Mouse (Mus musculus) liver, embryonic 15.5 days (tissue): ENCODE results near the gene Hmgn2. TPM values are rescaled to one million over a fixed set of nuclear protein-coding genes. Genes with fewer than 3 reads are reported as not detected.
A peak's percentile ranks its signal among the peaks of the same experiment; 100 is the strongest.
"Not testable (repeated sequence)": the region's sequence is repeated elsewhere in the genome, so short reads cannot be mapped to it uniquely, and the experiment has no call there.

ENCODE experiments used
- ATAC-seq: fragments of 200-750 bp; cut with Nextera tagmentation; 2 replicates; pipeline ENCODE4 v1.8.0; 2017; ENCODE audit warnings: moderate number of reproducible peaks, mild to moderate bottlenecking, moderate library complexity; ENCODE audit not compliant: insufficient read depth
- H3K27ac ChIP-seq: fragments of 300-500 bp; sonication (generic); replicated peaks from 2 replicates; pipeline ENCODE4 v1.5.1; 2015; ENCODE audit warnings: mild to moderate bottlenecking, inconsistent platforms
- H3K27me3 ChIP-seq: fragments of 300-500 bp; sonication (generic); 2 replicates; pipeline ENCODE4 v1.6.1; 2015; ENCODE audit warnings: mild to moderate bottlenecking, inconsistent platforms
- H3K36me3 ChIP-seq: fragments of 300-500 bp; sonication (generic); replicated peaks from 2 replicates; pipeline ENCODE4 v1.6.1; 2015; ENCODE audit warnings: moderate library complexity, mild to moderate bottlenecking, inconsistent platforms
- H3K4me1 ChIP-seq: fragments of 300-500 bp; sonication (generic); replicated peaks from 2 replicates; pipeline ENCODE4 v1.6.1; 2015; ENCODE audit warnings: inconsistent platforms
- H3K4me2 ChIP-seq: fragments of 300-500 bp; sonication (generic); 2 replicates; pipeline ENCODE4 v1.6.1; 2015; ENCODE audit warnings: moderate library complexity, mild to moderate bottlenecking, inconsistent platforms
- H3K4me3 ChIP-seq: fragments of 300-500 bp; sonication (generic); replicated peaks from 2 replicates; pipeline ENCODE4 v1.5.1; 2015; ENCODE audit warnings: mild to moderate bottlenecking, inconsistent platforms
- H3K9ac ChIP-seq: fragments of 300-500 bp; sonication (generic); 2 replicates; pipeline ENCODE4 v1.6.1; 2015; ENCODE audit warnings: moderate library complexity, mild to moderate bottlenecking, inconsistent platforms
- H3K9me3 ChIP-seq: fragments of 300-500 bp; sonication (generic); replicated peaks from 2 replicates; pipeline ENCODE4 v1.6.1; 2016; ENCODE audit warnings: inconsistent platforms
- WGBS: fragments of 180-500 bp; shearing (Covaris S2); methylation state at CpG from one replicate; pipeline ENCODE4 v1.1.7; 2015; ENCODE audit warnings: mixed read lengths; ENCODE audit not compliant: insufficient replicate concordance; 5-methylcytosine and 5-hydroxymethylcytosine counted together
- polyA plus RNA-seq: library from polyadenylated mRNA; unstranded; fragments of >200 nt; fragmentation: Nextera tagmentation; extraction: Ambion mirVana; gene quantifications from 2 replicates; pipeline ENCODE4 v1.2.1, GENCODE M21; 2015

Gene Hmgn2
- polyA plus RNA-seq, 1 experiment from 2014 or later, result 615 TPM

GRCm38 (mm10) chr4:134002246-134002645, 33.8 kb upstream of the Hmgn2 start:
- no peak for ATAC-seq
- no peak overlapping the region for H3K4me3 ChIP-seq
- whole genome bisulfite sequencing, result 45% methylated on average over 4 of the region's 4 CpGs

GRCm38 (mm10) chr4:134001710-134002109, 33.3 kb upstream of the Hmgn2 start:
- WGBS, result 61% methylated on average over 10 of the region's 10 CpGs
- no peak for ATAC-seq
- Histone ChIP-seq H3K4me3 (no peak overlapping the region), H3K4me2 (peak overlapping the region; percentile 75; the same call in 1 of the 2 replicates), H3K9ac (no peak overlapping the region), H3K36me3 (peaks cover 9% of the 10 kb centered on the region; the same call in 1 of the 2 replicates), H3K9me3 (no peaks in the 10 kb centered on the region), H3K27ac (no peak overlapping the region), H3K4me1 (peaks cover 20% of the 10 kb centered on the region), H3K27me3 (no peaks in the 10 kb centered on the region)

More at GRCm38 (mm10) chr4:134002246-134002645, 33.8 kb upstream of the Hmgn2 start:
- no peak overlapping the region for H3K9ac ChIP-seq
- H3K4me2 ChIP-seq, result no peak overlapping the region
- H3K9me3 ChIP-seq, result no peaks in the 10 kb centered on the region
- no peaks in the 10 kb centered on the region for H3K27me3 ChIP-seq
- H3K27ac ChIP-seq, result no peak overlapping the region
- peaks cover 20% of the 10 kb centered on the region for H3K4me1 ChIP-seq
- H3K36me3 ChIP-seq, result peaks cover 6% of the 10 kb centered on the region; the same call in 1 of the 2 replicates

GRCm38 (mm10) chr4:134000466-134001438, 32.3 kb upstream of the Hmgn2 start, which contains the start of gene Dhdds:
TSS of gene Dhdds (minus strand) at chr4:134000918.
- no peaks in the 10 kb centered on the region for H3K9me3 ChIP-seq
- ATAC-seq, result peak; percentile 91

GRCm38 (mm10) chr4:133994697-133995096, 26.2 kb upstream of the Hmgn2 start:
- no peaks in the 10 kb centered on the region for H3K27me3 ChIP-seq
- peaks cover 66% of the 10 kb centered on the region for H3K36me3 ChIP-seq
- no peak overlapping the region for H3K27ac ChIP-seq
- WGBS, result 72% methylated on average over 8 of the region's 8 CpGs
- no peak overlapping the region for H3K4me3 ChIP-seq
- ATAC-seq, result no peak
- no peak overlapping the region for H3K4me2 ChIP-seq
- no peaks in the 10 kb centered on the region for H3K9me3 ChIP-seq
- H3K9ac ChIP-seq, result no peak overlapping the region
- H3K4me1 ChIP-seq, result peaks cover 3% of the 10 kb centered on the region

More at GRCm38 (mm10) chr4:134000466-134001438, 32.3 kb upstream of the Hmgn2 start, which contains the start of gene Dhdds:
- H3K27me3 ChIP-seq, result no peaks in the 10 kb centered on the region
- WGBS, result under 1% methylated on average over 49 of the region's 49 CpGs
- peak within 1 kb of the TSS; percentile 39 for H3K27ac ChIP-seq
- peak within 1 kb of the TSS; percentile 70 for H3K4me3 ChIP-seq
- H3K4me2 ChIP-seq, result peak within 1 kb of the TSS; percentile 75
- peaks cover 20% of the 10 kb centered on the region for H3K4me1 ChIP-seq
- H3K36me3 ChIP-seq, result peaks cover 19% of the 10 kb centered on the region
- peak within 1 kb of the TSS; percentile 71 for H3K9ac ChIP-seq

- H3K9ac ChIP-seq, result no peak overlapping the region
- H3K4me3 ChIP-seq, result no peak overlapping the region
- no peaks in the 10 kb centered on the region for H3K9me3 ChIP-seq
- H3K4me1 ChIP-seq, result no peaks in the 10 kb centered on the region
- 81% methylated on average over 13 of the region's 13 CpGs for WGBS
- H3K27me3 ChIP-seq, result no peaks in the 10 kb centered on the region
- peaks cover 79% of the 10 kb centered on the region for H3K36me3 ChIP-seq
- no peak for ATAC-seq
- no peak overlapping the region for H3K4me2 ChIP-seq
- no peak overlapping the region for H3K27ac ChIP-seq
These were observed 22.7 kb upstream of the Hmgn2 start for GRCm38 (mm10) chr4:133991087-133991660.

GRCm38 (mm10) chr4:133990035-133990434, 21.6 kb upstream of the Hmgn2 start:
- H3K4me1 ChIP-seq, result no peaks in the 10 kb centered on the region
- H3K27me3 ChIP-seq, result no peaks in the 10 kb centered on the region
- H3K36me3 ChIP-seq, result peaks cover 82% of the 10 kb centered on the region
- H3K27ac ChIP-seq, result no peak overlapping the region
- no peak overlapping the region for H3K9ac ChIP-seq
- WGBS, result 64% methylated on average over 4 of the region's 4 CpGs
- no peak for ATAC-seq
- H3K4me3 ChIP-seq, result no peak overlapping the region
- no peak overlapping the region for H3K4me2 ChIP-seq
- no peaks in the 10 kb centered on the region for H3K9me3 ChIP-seq

- not testable (repeated sequence) for H3K27me3 ChIP-seq, H3K27ac ChIP-seq, H3K9ac ChIP-seq, H3K4me3 ChIP-seq, H3K9me3 ChIP-seq, H3K4me1 ChIP-seq, H3K4me2 ChIP-seq, ATAC-seq
- WGBS, result 86% methylated on average over 8 of the region's 8 CpGs
- peaks cover 73% of the 10 kb centered on the region for H3K36me3 ChIP-seq
These were observed 19.8 kb upstream of the Hmgn2 start for GRCm38 (mm10) chr4:133988289-133988688.

GRCm38 (mm10) chr4:133982936-133983335, 14.5 kb upstream of the Hmgn2 start:
- no peak overlapping the region for H3K4me3 ChIP-seq
- H3K27me3 ChIP-seq, result no peaks in the 10 kb centered on the region
- H3K27ac ChIP-seq, result no peak overlapping the region
- WGBS, result 80% methylated on average over 13 of the region's 13 CpGs
- H3K4me1 ChIP-seq, result no peaks in the 10 kb centered on the region
- no peak overlapping the region for H3K4me2 ChIP-seq
- H3K36me3 ChIP-seq, result peaks cover 64% of the 10 kb centered on the region
- no peaks in the 10 kb centered on the region for H3K9me3 ChIP-seq
- no peak overlapping the region for H3K9ac ChIP-seq
- no peak for ATAC-seq

GRCm38 (mm10) chr4:133980496-133980895, 12.0 kb upstream of the Hmgn2 start:
- no peak for ATAC-seq
- Histone ChIP-seq H3K27me3 (no peaks in the 10 kb centered on the region), H3K4me3 (no peak overlapping the region), H3K9ac (no peak overlapping the region), H3K4me1 (no peaks in the 10 kb centered on the region), H3K27ac (no peak overlapping the region), H3K4me2 (no peak overlapping the region), H3K36me3 (peaks cover 62% of the 10 kb centered on the region), H3K9me3 (no peaks in the 10 kb centered on the region)
- WGBS, result 77% methylated on average over 5 of the region's 5 CpGs

GRCm38 (mm10) chr4:133978021-133978711, 9.7 kb upstream of the Hmgn2 start:
- H3K27ac ChIP-seq, result no peak overlapping the region
- WGBS, result 73% methylated on average over 10 of the region's 10 CpGs
- peaks cover 56% of the 10 kb centered on the region for H3K36me3 ChIP-seq
- H3K4me2 ChIP-seq, result no peak overlapping the region
- H3K4me3 ChIP-seq, result no peak overlapping the region
- no peaks in the 10 kb centered on the region for H3K9me3 ChIP-seq
- ATAC-seq, result no peak
- H3K4me1 ChIP-seq, result no peaks in the 10 kb centered on the region
- H3K9ac ChIP-seq, result no peak overlapping the region
- no peaks in the 10 kb centered on the region for H3K27me3 ChIP-seq

GRCm38 (mm10) chr4:133971741-133972140, 3.3 kb upstream of the Hmgn2 start:
- ATAC-seq, result no peak
- 75% methylated on average over 8 of the region's 8 CpGs for WGBS
- no peak overlapping the region for H3K27ac ChIP-seq
- no peak overlapping the region for H3K4me3 ChIP-seq
- H3K36me3 ChIP-seq, result peaks cover 33% of the 10 kb centered on the region
- H3K27me3 ChIP-seq, result no peaks in the 10 kb centered on the region
- H3K4me2 ChIP-seq, result no peak overlapping the region
- H3K9ac ChIP-seq, result no peak overlapping the region
- peaks cover 21% of the 10 kb centered on the region for H3K4me1 ChIP-seq
- H3K9me3 ChIP-seq, result no peaks in the 10 kb centered on the region
